Mouse (Mus musculus): ENCODE results near the gene Gm37240.

- no peak for TF ChIP-seq ZC3H11A (IDR thresholded peaks at IDR 0.05; ENCODE audit: borderline replicate concordance, low read depth, low read length)
- TF ChIP-seq ZNF384 (IDR thresholded peaks at IDR 0.05; ENCODE audit: low read depth, low read length), result no peak
- no peak for TF ChIP-seq HCFC1 (IDR thresholded peaks at IDR 0.05; ENCODE audit: borderline replicate concordance, insufficient read depth, low read length)
- TF ChIP-seq MAFK (IDR thresholded peaks at IDR 0.05; ENCODE audit: insufficient read depth, low read depth, low read length), result no peak
Measured at GRCm38 (mm10) chr3:85583194-85583593, 304.1 kb downstream of the Gm37240 start.

Measured in ES-E14 (cell line).